Mouse (Mus musculus) bone marrow, adult 2 months (tissue): ENCODE results near the gene Taf9. TPM values are rescaled to one million over a fixed set of nuclear protein-coding genes. Genes with fewer than 3 reads are reported as not detected.
A peak's percentile ranks its signal among the peaks of the same experiment; 100 is the strongest.

Experiments used
- H3K27ac ChIP-seq: fragments of 200-500 bp; 2 replicates; pipeline ENCODE4 v1.5.1; 2012; ENCODE audit warnings: low read depth, mild to moderate bottlenecking, control low read depth, inconsistent platforms, low read length; ENCODE audit not compliant: control insufficient read depth, poor library complexity, insufficient read depth
- H3K4me1 ChIP-seq: fragments of 200-500 bp; 2 replicates; pipeline ENCODE4 v1.6.1; 2011; ENCODE audit warnings: low read length; ENCODE audit not compliant: control insufficient read depth, insufficient read depth
- H3K4me3 ChIP-seq: fragments of 200-500 bp; replicated peaks from 2 replicates; pipeline ENCODE3; 2011; ENCODE audit warnings: mild to moderate bottlenecking, low read depth, low read length, control low read depth; ENCODE audit not compliant: control insufficient read depth
- CTCF ChIP-seq: fragments of 200-500 bp; IDR thresholded peaks from 2 replicates; pipeline ENCODE4 v1.5.1; 2011; ENCODE audit warnings: low read length, control low read depth; ENCODE audit not compliant: control insufficient read depth, insufficient read depth
- POLR2A ChIP-seq: fragments of 200-500 bp; IDR thresholded peaks from 2 replicates; pipeline ENCODE4 v1.6.1; 2011; ENCODE audit warnings: low read depth, mild to moderate bottlenecking, control low read depth, low read length, borderline replicate concordance; ENCODE audit not compliant: control insufficient read depth
- WGBS: fragments of 180-500 bp; shearing (Covaris S2); methylation state at CpG from one replicate; pipeline ENCODE4 v1.1.7; 2018; 5-methylcytosine and 5-hydroxymethylcytosine counted together
- polyA plus RNA-seq: library from polyadenylated mRNA; stranded (reverse); fragments of >200 nt; gene quantifications from 2 replicates; pipeline ENCODE4 v1.2.4, GENCODE M21; 2011; ENCODE audit warnings: low replicate concordance; ENCODE audit not compliant: missing spikeins, insufficient read depth, insufficient read length

The Taf9 gene
- polyA plus RNA-seq, 1 experiment: 8.7 TPM

DNA sequence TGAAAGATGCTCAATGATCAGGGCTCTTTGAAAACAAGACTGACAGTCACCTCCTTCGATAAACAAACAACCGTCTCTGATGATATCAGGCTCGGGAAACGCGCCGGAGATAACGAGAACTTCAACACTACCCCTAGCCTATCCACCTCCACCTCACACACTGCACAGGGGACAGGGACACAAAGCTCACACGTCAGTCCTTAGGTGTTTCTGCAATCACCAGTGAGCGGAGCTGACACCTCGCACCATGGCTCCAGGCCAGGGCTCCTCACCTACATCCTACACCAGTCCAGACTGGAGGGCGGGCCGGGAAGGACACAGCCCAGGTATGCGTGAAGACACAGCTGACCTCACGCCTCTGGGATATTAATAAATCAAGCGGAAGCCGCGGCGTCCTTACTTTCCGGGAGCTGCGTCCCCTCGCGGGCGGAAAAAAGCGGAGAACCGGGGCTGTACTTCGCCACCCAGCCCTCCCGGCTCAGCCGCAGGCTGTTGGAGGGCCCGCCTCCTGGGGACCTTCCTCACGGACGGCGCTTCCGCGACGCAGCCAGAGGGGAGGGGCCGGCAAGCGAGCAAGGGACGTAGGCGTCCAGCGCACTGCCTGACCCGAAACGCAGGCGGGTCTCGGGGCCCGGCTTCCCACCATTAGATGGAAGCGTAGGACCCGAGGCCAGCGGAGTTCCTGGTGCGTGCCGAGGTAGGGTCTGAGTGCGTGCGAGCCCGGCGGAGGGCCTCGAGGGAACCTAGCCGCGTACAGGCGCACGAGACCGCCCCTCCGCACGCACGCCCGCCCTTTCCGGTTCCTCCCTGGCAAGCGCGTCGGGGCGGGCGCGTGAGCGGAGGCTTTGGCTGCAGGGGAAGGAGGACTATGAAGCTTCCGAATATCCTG is 585 bp upstream of the Taf9 start, which contains the start of the genes Ak6 and Rad17:
Gene Ak6, plus strand, starts transcription at position 430 of the 889 bp plus-strand sequence.
Gene Rad17, minus strand, starts transcription at position 502 of the 889 bp plus-strand sequence.
- TF ChIP-seq CTCF (no peak), POLR2A (peak; percentile 50; the same call in 1 of the 2 replicates)
- Histone ChIP-seq H3K27ac (peak within 1 kb of the TSS; percentile 97), H3K4me1 (no peaks in the 10 kb centered on the region; the same call in 1 of the 2 replicates), H3K4me3 (peak within 1 kb of the TSS; percentile 90)
- under 1% methylated on average over 73 of the region's 73 CpGs for WGBS

DNA sequence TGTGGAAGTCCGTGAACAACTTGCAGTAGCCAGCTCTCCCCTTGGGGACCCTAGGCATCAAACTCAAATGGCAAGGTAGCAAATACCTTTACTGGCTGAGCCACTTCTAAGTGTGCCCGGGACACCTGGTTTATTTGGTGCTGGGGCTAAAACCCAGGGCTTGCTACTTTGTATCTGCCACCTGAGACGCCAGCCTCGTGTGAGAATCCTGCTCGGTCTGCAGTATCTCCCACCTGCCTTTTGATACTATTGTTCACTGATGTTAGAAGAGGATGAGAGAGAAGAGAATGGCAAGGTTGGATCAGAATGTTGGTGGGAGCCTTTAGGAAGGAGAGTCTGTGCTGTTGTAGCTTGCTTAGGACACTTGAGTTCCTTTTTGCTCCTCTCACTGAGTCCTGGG is 6.7 kb downstream of the Taf9 start:
- TF ChIP-seq POLR2A (no peak), CTCF (no peak)
- Histone ChIP-seq H3K4me3 (no peak overlapping the region), H3K4me1 (no peaks in the 10 kb centered on the region), H3K27ac (no peak overlapping the region)
- 96% methylated on average over 5 of the region's 5 CpGs for WGBS

DNA sequence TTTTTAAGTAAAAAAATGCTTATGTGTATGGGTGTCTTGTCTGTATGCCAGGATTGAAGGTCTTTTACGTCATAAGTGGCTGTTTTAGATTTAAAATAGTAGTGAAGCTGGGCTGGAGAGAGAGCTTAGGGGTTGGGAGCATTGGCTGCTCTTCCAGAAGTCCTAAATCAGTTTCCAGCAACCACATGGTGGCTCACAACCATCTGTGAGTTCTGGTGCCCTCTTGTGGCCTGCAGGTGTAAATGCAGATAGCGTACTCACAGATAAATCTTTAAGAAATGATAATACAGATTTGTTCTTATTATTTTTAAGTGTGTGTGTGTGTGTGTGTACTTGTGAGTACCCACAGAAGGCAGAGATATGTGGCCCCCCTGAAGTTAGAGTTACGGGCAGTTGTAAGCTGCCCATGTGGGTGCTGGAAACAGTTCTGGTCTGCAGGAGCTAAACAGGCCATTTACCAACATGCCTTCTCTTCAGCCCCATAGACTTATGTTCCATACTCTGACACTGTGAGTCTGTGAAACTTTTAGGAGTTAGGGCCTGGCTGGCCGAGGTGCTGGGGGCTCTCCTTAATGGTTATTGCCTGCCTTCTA is 8.6 kb downstream of the Taf9 start:
- H3K4me3 ChIP-seq: no peak overlapping the region
- 19% methylated on average over 4 of the region's 4 CpGs for WGBS
- TF ChIP-seq POLR2A (no peak), CTCF (peak; percentile 84)
- H3K27ac ChIP-seq: no peak overlapping the region
- H3K4me1 ChIP-seq: no peaks in the 10 kb centered on the region

DNA sequence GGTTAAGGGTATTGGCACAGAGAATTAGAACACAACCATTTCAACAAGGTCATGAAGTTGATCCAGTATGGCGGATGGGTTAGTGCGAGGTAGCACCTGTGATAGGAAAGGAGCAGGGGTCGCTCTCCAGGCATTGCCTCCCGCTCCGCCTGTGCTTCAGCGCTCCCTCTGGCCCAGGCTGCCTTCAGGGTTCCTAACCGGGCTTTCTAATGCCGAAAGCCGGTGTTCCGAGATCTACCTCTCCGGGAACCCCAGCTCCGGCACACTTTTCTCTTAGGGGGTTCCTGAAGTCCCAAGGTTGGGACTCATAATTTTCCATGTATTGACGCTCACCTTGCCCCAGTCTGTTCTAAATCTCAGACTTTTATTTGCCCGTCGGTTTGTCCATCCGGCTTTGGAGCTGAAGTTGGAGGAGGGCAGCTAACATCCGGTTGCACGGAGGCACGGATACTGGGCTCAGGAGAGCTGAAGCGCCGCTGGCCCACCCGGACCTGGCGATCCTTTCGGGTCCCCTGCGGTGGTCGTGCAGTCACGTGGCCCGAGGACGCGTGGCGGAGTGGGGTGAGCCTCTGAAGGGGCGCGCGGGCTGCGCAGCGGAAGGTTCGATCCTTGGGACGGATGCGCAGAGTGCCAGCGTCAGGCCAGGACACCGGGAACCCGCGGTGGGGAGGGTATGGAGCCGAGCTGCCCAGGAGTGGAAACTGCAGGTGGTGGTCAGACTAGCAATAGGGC is 18.1 kb downstream of the Taf9 start, which contains the start of gene Ccdc125:
Gene Ccdc125, plus strand, starts transcription at position 427 of the 732 bp plus-strand sequence.
- Histone ChIP-seq H3K4me3 (peak within 1 kb of the TSS; percentile 80), H3K27ac (peak within 1 kb of the TSS; percentile 94), H3K4me1 (no peaks in the 10 kb centered on the region; the same call in 1 of the 2 replicates)
- no peak for TF ChIP-seq POLR2A
- TF ChIP-seq CTCF: no peak
- 1% methylated on average over 44 of the region's 44 CpGs for WGBS

DNA sequence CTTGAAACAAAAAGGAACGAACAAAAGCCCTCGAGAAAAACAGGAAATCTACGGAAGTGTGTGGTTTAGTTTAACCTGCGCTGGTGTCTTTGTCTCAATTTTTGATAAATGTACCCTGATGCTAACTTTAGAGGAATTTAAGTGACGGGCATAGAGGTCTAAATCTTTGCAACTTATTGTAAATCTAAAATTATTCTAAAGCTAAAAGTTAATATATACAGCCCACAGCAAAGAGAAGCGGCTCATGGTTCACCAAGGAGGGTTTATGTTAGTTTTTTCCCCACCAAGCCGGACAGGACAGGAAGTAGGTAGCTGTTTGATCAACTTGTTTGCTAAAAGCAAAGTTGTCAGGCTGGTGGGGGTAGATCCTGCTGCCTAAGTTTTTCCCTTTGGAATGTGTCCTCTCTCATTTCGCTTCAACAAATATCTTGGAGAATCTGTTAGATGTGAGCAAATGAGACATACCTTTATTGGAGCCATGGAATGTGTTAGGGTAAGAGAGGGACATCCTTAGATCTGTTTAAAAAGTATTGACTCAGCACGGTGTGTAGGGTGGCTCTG is 18.9 kb downstream of the Taf9 start:
- no peaks in the 10 kb centered on the region; the same call in 1 of the 2 replicates for H3K4me1 ChIP-seq
- WGBS: 6% methylated on average over 9 of the region's 9 CpGs
- peak overlapping the region; percentile 44 for H3K4me3 ChIP-seq
- peak overlapping the region; percentile 62; the same call in 1 of the 2 replicates for H3K27ac ChIP-seq
- TF ChIP-seq CTCF (no peak), POLR2A (no peak)

DNA sequence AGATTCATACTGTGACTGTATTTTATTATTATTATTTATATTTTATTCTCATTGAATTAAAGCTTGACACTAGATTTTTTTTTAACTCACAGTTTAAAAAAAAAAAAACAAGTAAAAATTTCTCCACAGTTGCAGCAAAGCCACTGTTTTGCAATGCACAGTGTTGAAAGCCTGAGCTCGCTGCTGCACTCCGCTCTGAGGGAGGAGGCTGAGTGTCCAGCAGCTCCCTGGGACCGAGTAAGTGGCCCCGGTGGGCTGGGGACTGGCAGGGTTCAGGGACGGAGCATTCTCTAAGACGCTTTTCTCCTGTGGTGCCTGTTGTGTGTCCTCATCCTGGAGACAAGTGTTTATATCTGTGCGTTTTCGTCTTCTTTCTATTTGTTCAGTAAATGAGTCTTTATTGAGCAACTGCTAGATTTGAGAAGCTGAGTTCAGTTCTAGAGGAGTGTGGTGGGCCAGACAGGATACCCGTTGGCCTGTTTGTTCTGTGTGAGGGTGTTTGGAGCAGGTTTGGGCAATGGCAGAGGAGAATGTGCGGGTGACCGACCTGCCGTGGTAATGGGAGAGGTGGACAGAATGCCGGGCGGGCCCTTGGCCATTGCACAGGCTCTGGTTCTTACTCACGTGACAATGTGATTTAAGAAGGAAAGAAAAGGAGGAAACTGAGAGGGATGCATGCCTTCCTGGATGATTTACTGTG is 24.7 kb downstream of the Taf9 start:
- TF ChIP-seq POLR2A: peak; percentile 43; the same call in 1 of the 2 replicates
- no peak for TF ChIP-seq CTCF
- peak overlapping the region; percentile 79 for H3K4me3 ChIP-seq
- peak overlapping the region; percentile 86 for H3K27ac ChIP-seq
- WGBS: 48% methylated on average over 15 of the region's 15 CpGs
- peaks cover 1% of the 10 kb centered on the region; the same call in 1 of the 2 replicates for H3K4me1 ChIP-seq

DNA sequence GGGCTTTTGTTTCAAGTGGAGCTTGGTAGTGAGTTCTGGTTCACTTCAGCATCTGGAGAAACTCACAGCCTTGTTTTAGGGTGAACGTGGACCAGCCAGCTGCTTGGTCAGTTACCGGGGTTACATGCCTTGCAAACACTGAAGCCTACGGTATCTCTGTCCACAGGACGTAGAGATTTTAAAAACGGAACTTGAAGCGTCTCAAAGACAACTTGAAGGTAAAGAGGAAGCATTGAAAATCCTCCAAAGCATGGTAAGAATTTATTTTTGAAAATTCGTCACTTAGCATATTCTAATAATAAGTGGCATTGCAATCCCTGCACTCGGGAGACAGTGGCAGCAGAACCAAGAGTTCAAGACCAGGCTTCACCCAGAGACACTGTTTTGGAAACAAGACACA is 30.2 kb downstream of the Taf9 start:
- Histone ChIP-seq H3K27ac (no peak overlapping the region), H3K4me1 (peaks cover 1% of the 10 kb centered on the region; the same call in 1 of the 2 replicates), H3K4me3 (no peak overlapping the region)
- TF ChIP-seq POLR2A: no peak
- TF ChIP-seq CTCF: no peak
- 79% methylated on average over 8 of the region's 8 CpGs for WGBS

DNA sequence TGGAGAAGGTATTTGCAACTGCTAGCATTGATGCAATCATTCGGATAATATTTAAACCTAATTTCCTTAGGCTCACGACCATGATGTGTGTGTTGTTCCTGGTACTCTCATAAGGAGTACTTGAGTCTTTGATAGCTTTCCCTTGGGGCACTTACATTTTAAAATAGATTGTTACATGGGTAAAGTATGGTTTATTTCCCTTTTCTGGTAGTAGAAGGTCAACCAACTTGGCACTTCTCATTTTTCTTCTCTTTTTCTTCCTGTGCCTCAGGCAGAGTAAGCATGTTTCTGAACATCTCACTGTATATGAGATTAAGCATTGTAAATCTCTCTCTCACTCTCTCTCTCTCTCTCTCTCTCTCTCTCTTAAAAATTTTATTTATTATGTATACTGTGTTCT is 31.5 kb downstream of the Taf9 start:
- WGBS: 29% methylated on average over 2 of the region's 2 CpGs
- Histone ChIP-seq H3K4me3 (no peak overlapping the region), H3K27ac (no peak overlapping the region), H3K4me1 (no peaks in the 10 kb centered on the region; the same call in 1 of the 2 replicates)
- TF ChIP-seq POLR2A (no peak), CTCF (no peak)
